Mouse (Mus musculus) cortical plate, adult 2 months (tissue): Measurements from ENCODE around the gene Ranbp9.
"Not testable (repeated sequence)": the region's sequence is repeated elsewhere in the genome, so short reads cannot be mapped to it uniquely, and the experiment has no call there.

Experiments
- CTCF ChIP-seq: fragments of 200-500 bp; IDR thresholded peaks from 2 replicates; pipeline ENCODE4 v1.5.1; 2011; ENCODE audit warnings: mild to moderate bottlenecking, control low read depth, low read length; ENCODE audit not compliant: insufficient read depth; ENCODE audit errors: extremely low read depth
- POLR2A ChIP-seq: fragments of 200-500 bp; IDR thresholded peaks from 2 replicates; pipeline ENCODE4 v1.6.1; 2011; ENCODE audit warnings: mild to moderate bottlenecking, low read length, control low read depth; ENCODE audit not compliant: insufficient read depth; ENCODE audit errors: extremely low read depth

- TF ChIP-seq POLR2A, CTCF: not testable (repeated sequence)
Measured at GRCm38 (mm10) chr13:43471861-43472260, 9.2 kb downstream of the Ranbp9 start.
